Mouse (Mus musculus) neural tube, embryonic 14.5 days (tissue): ENCODE data around the gene Vav3. TPM values are rescaled to one million over a fixed set of nuclear protein-coding genes. Genes with fewer than 3 reads are reported as not detected.
A peak's percentile ranks its signal among the peaks of the same experiment; 100 is the strongest.

Experiments used
- ATAC-seq: fragments of 200-750 bp; cut with Nextera tagmentation; 2 replicates; pipeline ENCODE4 v1.8.0; 2017; ENCODE audit warnings: low read depth, mild to moderate bottlenecking, moderate TSS enrichment, moderate library complexity
- H3K27ac ChIP-seq: fragments of 300-500 bp; sonication (generic); 2 replicates; pipeline ENCODE4 v1.5.1; 2014; ENCODE audit warnings: low read depth, mild to moderate bottlenecking, control low read depth, low read length, moderate library complexity, mixed read lengths
- H3K27me3 ChIP-seq: fragments of 300-500 bp; sonication (generic); 2 replicates; pipeline ENCODE4 v1.6.1; 2014; ENCODE audit warnings: low read length; ENCODE audit not compliant: control insufficient read depth, insufficient read depth
- H3K36me3 ChIP-seq: fragments of 300-500 bp; sonication (generic); 2 replicates; pipeline ENCODE4 v1.6.1; 2014; ENCODE audit warnings: low read length, mixed read lengths; ENCODE audit not compliant: control insufficient read depth, insufficient read depth
- H3K4me1 ChIP-seq: fragments of 300-500 bp; sonication (generic); 2 replicates; pipeline ENCODE4 v1.6.1; 2014; ENCODE audit warnings: low read length; ENCODE audit not compliant: control insufficient read depth, insufficient read depth
- H3K4me2 ChIP-seq: fragments of 300-500 bp; sonication (generic); 2 replicates; pipeline ENCODE4 v1.6.1; 2014; ENCODE audit warnings: mild to moderate bottlenecking, low read depth, low read length, control low read depth
- H3K4me3 ChIP-seq: fragments of 300-500 bp; sonication (generic); 2 replicates; pipeline ENCODE4 v1.5.1; 2014; ENCODE audit warnings: low read depth, low read length, control low read depth, mixed read lengths
- H3K9ac ChIP-seq: fragments of 300-500 bp; sonication (generic); replicated peaks from 2 replicates; pipeline ENCODE4 v1.6.1; 2014; ENCODE audit warnings: low read depth, mild to moderate bottlenecking, control low read depth, low read length, mixed read lengths
- H3K9me3 ChIP-seq: fragments of 300-500 bp; sonication (generic); 2 replicates; pipeline ENCODE4 v1.6.1; 2016; ENCODE audit warnings: low read length; ENCODE audit not compliant: control insufficient read depth
- WGBS: fragments of 180-500 bp; shearing (Covaris S2); extraction: QIAGEN DNeasy Blood & Tissue Kit; methylation state at CpG from one replicate; pipeline ENCODE4 v1.1.7; 2014; 5-methylcytosine and 5-hydroxymethylcytosine counted together
- polyA plus RNA-seq: library from polyadenylated mRNA; unstranded; fragments of >200 nt; fragmentation: Nextera tagmentation; extraction: Ambion mirVana; gene quantifications from 2 replicates; pipeline ENCODE4 v1.2.1, GENCODE M21; 2014

Vav3 gene
- polyA plus RNA-seq, 1 experiment from 2014 or later: 13.3 TPM

- no peaks in the 10 kb centered on the region for H3K27me3 ChIP-seq
- 88% methylated on average over 7 of the region's 7 CpGs for WGBS
- ATAC-seq: no peak
Observed at GRCm38 (mm10) chr3:109711751-109712150, 371.3 kb downstream of the Vav3 start.

GRCm38 (mm10) chr3:109714476-109714875 lies 374.0 kb downstream of the Vav3 start:
- no peak overlapping the region for H3K27ac ChIP-seq
- H3K4me2 ChIP-seq: no peak overlapping the region
- no peak overlapping the region for H3K9ac ChIP-seq
- ATAC-seq: no peak
- H3K9me3 ChIP-seq: no peaks in the 10 kb centered on the region
- no peaks in the 10 kb centered on the region for H3K36me3 ChIP-seq
- H3K4me1 ChIP-seq: no peaks in the 10 kb centered on the region
- no peak overlapping the region for H3K4me3 ChIP-seq
- no peaks in the 10 kb centered on the region for H3K27me3 ChIP-seq

More at GRCm38 (mm10) chr3:109711751-109712150, 371.3 kb downstream of the Vav3 start:
- no peaks in the 10 kb centered on the region for H3K9me3 ChIP-seq
- H3K36me3 ChIP-seq: no peaks in the 10 kb centered on the region
- no peaks in the 10 kb centered on the region for H3K4me1 ChIP-seq
- no peak overlapping the region for H3K4me3 ChIP-seq
- no peak overlapping the region for H3K9ac ChIP-seq
- H3K4me2 ChIP-seq: no peak overlapping the region
- no peak overlapping the region for H3K27ac ChIP-seq

GRCm38 (mm10) chr3:109721753-109722152 lies 381.3 kb downstream of the Vav3 start:
- Histone ChIP-seq H3K4me1 (no peaks in the 10 kb centered on the region), H3K36me3 (no peaks in the 10 kb centered on the region), H3K27me3 (no peaks in the 10 kb centered on the region), H3K9ac (no peak overlapping the region), H3K4me3 (no peak overlapping the region), H3K9me3 (no peaks in the 10 kb centered on the region), H3K27ac (no peak overlapping the region), H3K4me2 (no peak overlapping the region)
- no peak for ATAC-seq
- 91% methylated on average over 3 of the region's 3 CpGs for WGBS

- no peaks in the 10 kb centered on the region for H3K4me1 ChIP-seq
- no peak overlapping the region for H3K4me3 ChIP-seq
- 81% methylated on average over 1 of the region's 1 CpGs for WGBS
- no peaks in the 10 kb centered on the region for H3K27me3 ChIP-seq
- H3K27ac ChIP-seq: no peak overlapping the region
- no peaks in the 10 kb centered on the region for H3K9me3 ChIP-seq
- no peak overlapping the region for H3K9ac ChIP-seq
- no peak overlapping the region for H3K4me2 ChIP-seq
- ATAC-seq: no peak
- no peaks in the 10 kb centered on the region for H3K36me3 ChIP-seq
Observed at GRCm38 (mm10) chr3:109726776-109727175, 386.3 kb downstream of the Vav3 start.

GRCm38 (mm10) chr3:109731592-109732230 lies 391.3 kb downstream of the Vav3 start:
- WGBS: 29% methylated on average over 5 of the region's 5 CpGs
- Histone ChIP-seq H3K4me1 (0 out of 2 replicates have a peak, but pooled peaks cover 7% of the 10 kb centered on the region), H3K9me3 (no peaks in the 10 kb centered on the region), H3K27ac (no peak overlapping the region), H3K9ac (no peak overlapping the region), H3K27me3 (no peaks in the 10 kb centered on the region), H3K4me2 (no peak overlapping the region), H3K4me3 (no peak overlapping the region), H3K36me3 (no peaks in the 10 kb centered on the region)
- peak; percentile 85 for ATAC-seq

GRCm38 (mm10) chr3:109732327-109733182 lies 392.1 kb downstream of the Vav3 start:
- Histone ChIP-seq H3K4me3 (no peak overlapping the region), H3K4me1 (0 out of 2 replicates have a peak, but pooled peaks cover 7% of the 10 kb centered on the region), H3K9me3 (no peaks in the 10 kb centered on the region), H3K27me3 (no peaks in the 10 kb centered on the region), H3K9ac (no peak overlapping the region), H3K27ac (no peak overlapping the region), H3K4me2 (no peak overlapping the region), H3K36me3 (no peaks in the 10 kb centered on the region)
- 47% methylated on average over 10 of the region's 10 CpGs for WGBS
- ATAC-seq: peak; percentile 94

Other genes with a start within 250 kb of the Vav3 start
- 3.0 and 8.0 TPM in 2 replicates for gene Slc25a24, start 217.5 kb upstream of the Vav3 start, polyA plus RNA-seq